Mouse (Mus musculus) heart, embryonic 11.5 days (tissue): ENCODE results near the gene AC131692.1. TPM values are rescaled to one million over a fixed set of nuclear protein-coding genes. Genes with fewer than 3 reads are reported as not detected.

Source experiments
- ATAC-seq: fragments of 200-750 bp; cut with Nextera tagmentation; replicated peaks from 2 replicates; pipeline ENCODE4 v1.8.0; 2017; ENCODE audit warnings: moderate library complexity; ENCODE audit not compliant: insufficient number of reproducible peaks, low FRiP score, low TSS enrichment
- H3K27ac ChIP-seq: fragments of 300-500 bp; sonication (generic); 2 replicates; pipeline ENCODE4 v1.5.1; 2014; ENCODE audit warnings: mild to moderate bottlenecking, low read depth, low read length
- H3K27me3 ChIP-seq: fragments of 300-500 bp; sonication (generic); 2 replicates; pipeline ENCODE4 v1.6.1; 2014; ENCODE audit warnings: mild to moderate bottlenecking, low read length, mixed read lengths; ENCODE audit not compliant: control insufficient read depth, insufficient read depth
- H3K36me3 ChIP-seq: fragments of 300-500 bp; sonication (generic); 2 replicates; pipeline ENCODE4 v1.6.1; 2014; ENCODE audit warnings: mild to moderate bottlenecking, low read length, moderate library complexity, mixed read lengths; ENCODE audit not compliant: control insufficient read depth, insufficient read depth
- H3K4me1 ChIP-seq: fragments of 300-500 bp; sonication (generic); 2 replicates; pipeline ENCODE4 v1.6.1; 2014; ENCODE audit warnings: low read length; ENCODE audit not compliant: control insufficient read depth, insufficient read depth
- H3K4me2 ChIP-seq: fragments of 300-500 bp; sonication (generic); 2 replicates; pipeline ENCODE4 v1.6.1; 2014; ENCODE audit warnings: mild to moderate bottlenecking, moderate library complexity
- H3K4me3 ChIP-seq: fragments of 300-500 bp; sonication (generic); 2 replicates; pipeline ENCODE4 v1.5.1; 2014; ENCODE audit warnings: low read depth, low read length
- H3K9ac ChIP-seq: fragments of 300-500 bp; sonication (generic); 2 replicates; pipeline ENCODE4 v1.6.1; 2014; ENCODE audit warnings: mild to moderate bottlenecking, low read depth, low read length, moderate library complexity
- H3K9me3 ChIP-seq: fragments of 300-500 bp; sonication (generic); replicated peaks from 2 replicates; pipeline ENCODE4 v1.6.1; 2016; ENCODE audit warnings: low read length; ENCODE audit not compliant: control insufficient read depth
- WGBS: fragments of 180-500 bp; shearing (Covaris S2); extraction: QIAGEN DNeasy Blood & Tissue Kit; methylation state at CpG from one replicate; pipeline ENCODE4 v1.1.7; 2014; ENCODE audit not compliant: insufficient replicate concordance; 5-methylcytosine and 5-hydroxymethylcytosine counted together
- polyA plus RNA-seq: library from polyadenylated mRNA; unstranded; fragments of >200 nt; fragmentation: Nextera tagmentation; extraction: Ambion mirVana; gene quantifications from 2 replicates; pipeline ENCODE4 v1.2.1, GENCODE M21; 2014

Gene AC131692.1
- polyA plus RNA-seq, 1 experiment from 2014 or later, result 1.0 TPM

DNA sequence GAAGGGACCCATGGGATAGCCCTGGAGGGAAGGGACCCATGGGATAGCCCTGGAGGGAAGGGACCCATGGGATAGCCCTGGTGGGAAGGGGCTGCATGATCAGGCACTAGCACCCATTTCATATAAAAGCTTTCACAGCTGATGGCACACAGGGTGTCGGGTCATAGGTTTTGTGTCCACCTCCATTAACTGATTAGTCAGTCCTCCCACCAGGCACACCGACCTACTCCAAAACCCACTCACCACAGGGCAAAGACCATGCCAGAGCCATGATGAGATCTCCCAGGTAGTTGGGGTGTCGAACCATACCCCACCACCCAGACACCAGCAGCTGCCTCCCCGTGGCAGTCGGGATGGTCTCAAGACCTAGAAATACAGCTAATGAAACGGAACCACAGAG, 31.1 kb upstream of the AC131692.1 start:
- Histone ChIP-seq H3K9me3 (no peaks in the 10 kb centered on the region), H3K9ac (no peak overlapping the region; the same call in 1 of the 2 replicates), H3K36me3 (no peaks in the 10 kb centered on the region), H3K4me2 (no peak overlapping the region), H3K27me3 (no peaks in the 10 kb centered on the region), H3K27ac (no peak overlapping the region), H3K4me1 (peaks cover 34% of the 10 kb centered on the region), H3K4me3 (no peak overlapping the region)
- WGBS, result 94% methylated on average over 6 of the region's 6 CpGs
- no peak for ATAC-seq

DNA sequence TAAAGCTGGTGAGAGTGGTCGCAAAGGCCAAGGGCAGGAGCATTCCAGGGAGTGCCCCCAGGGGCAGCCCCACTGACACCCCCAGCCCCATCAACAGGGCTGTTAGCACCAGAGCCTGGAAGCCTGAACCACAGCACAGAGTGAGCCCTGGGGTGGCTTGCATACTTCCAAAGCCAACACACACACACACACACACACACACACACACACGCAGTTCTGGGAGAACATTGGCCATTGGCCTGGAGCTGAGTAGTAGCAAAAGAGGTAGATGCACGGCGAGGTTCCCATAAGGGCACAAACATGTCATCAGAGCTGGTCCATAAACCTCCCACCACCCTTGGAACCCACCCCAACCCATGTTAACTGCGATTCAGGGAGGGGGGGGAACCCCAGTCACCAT, 27.6 kb upstream of the AC131692.1 start:
- H3K4me1 ChIP-seq, result peaks cover 31% of the 10 kb centered on the region
- 0 out of 2 replicates have a peak, but pooled peaks have one; percentile 0 for ATAC-seq
- no peak overlapping the region; the same call in 1 of the 2 replicates for H3K27ac ChIP-seq
- H3K4me3 ChIP-seq, result peak overlapping the region; percentile 52
- no peaks in the 10 kb centered on the region for H3K27me3 ChIP-seq
- 33% methylated on average over 5 of the region's 5 CpGs for WGBS
- H3K4me2 ChIP-seq, result peak overlapping the region; percentile 99
- peak overlapping the region; percentile 71 for H3K9ac ChIP-seq
- peaks cover 17% of the 10 kb centered on the region for H3K36me3 ChIP-seq
- H3K9me3 ChIP-seq, result no peaks in the 10 kb centered on the region

DNA sequence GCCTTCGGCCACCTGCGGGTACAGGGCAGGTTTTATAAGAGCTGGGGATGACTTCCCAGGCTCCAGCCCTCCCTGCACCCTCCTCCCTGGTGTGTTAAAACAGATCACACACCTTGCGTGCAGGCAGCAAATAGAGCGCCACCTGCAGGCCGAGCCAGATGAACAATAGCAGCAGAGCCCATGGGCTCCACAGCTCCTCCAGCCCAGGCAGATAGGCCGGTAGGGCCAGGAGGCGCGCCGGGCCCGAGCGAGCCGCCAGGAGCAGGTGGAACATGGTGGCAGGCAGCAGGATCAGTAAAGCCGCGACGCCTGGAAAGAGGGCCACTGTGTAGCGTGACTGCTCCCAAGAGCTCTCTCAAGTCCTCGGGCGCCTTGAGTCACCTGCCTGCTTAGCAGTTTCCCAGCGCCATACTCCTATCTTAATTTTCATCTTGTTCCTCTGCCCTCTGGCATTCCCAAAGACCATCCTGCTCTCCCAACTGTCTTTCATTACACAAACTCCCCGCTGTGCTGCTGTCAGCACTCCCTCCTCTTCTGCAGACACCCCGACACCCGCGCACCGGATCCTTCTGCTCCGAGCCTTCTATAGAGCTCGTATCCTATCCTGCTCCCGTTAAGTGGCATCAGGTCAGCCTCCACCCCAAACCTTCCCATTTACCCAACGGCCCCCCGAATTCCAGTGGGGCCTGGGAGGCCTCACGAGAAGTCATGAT, 27.1 kb upstream of the AC131692.1 start:
- Histone ChIP-seq H3K4me2 (peak overlapping the region; percentile 99), H3K36me3 (peaks cover 17% of the 10 kb centered on the region), H3K4me1 (peaks cover 25% of the 10 kb centered on the region), H3K9me3 (no peaks in the 10 kb centered on the region), H3K9ac (peak overlapping the region; percentile 71), H3K27ac (peak overlapping the region; percentile 57), H3K27me3 (no peaks in the 10 kb centered on the region), H3K4me3 (peak overlapping the region; percentile 52)
- 2% methylated on average over 30 of the region's 30 CpGs for WGBS
- ATAC-seq, result peak; percentile 43

DNA sequence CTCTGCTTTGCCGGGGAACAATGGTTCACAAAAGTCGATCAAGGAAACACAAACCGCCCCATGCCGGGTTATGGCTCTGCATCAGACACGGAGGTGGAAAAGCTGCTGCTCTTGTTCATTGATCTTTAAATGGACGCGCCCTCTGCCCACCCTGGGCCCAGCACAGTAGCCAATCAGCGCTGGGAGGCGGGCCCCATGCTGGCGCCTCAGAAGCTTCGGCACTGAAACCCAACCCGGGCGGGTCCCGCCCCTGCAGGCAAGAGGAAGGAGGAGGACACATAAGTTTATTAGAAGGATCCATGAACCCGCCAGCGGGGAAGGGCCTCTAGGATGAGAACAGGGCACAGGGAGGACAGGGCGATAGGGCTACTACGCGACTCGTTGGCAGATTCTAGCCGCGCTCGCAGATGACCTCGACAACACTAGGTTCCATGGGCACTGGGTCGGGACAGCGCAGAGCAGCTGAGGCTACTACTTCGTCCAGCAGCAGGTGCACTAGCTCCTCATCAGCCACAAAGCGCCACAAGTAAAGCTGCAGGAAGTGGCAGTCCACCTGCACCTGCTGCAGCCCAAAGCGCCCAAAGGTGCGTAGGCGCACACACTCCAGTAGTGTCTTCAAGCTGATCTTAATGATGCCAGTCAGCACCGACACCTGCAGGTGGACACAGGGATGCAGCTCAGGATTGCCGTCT, 26.3 kb upstream of the AC131692.1 start, which contains the start of gene Tm7sf2:
TSS of gene Tm7sf2 (minus strand) at position 650 of the 692 bp plus-strand sequence.
- no peaks in the 10 kb centered on the region for H3K27me3 ChIP-seq
- peak within 1 kb of the TSS; percentile 52 for H3K4me3 ChIP-seq
- ATAC-seq, result peak; percentile 84
- WGBS, result 13% methylated on average over 33 of the region's 33 CpGs
- H3K27ac ChIP-seq, result peak within 1 kb of the TSS; percentile 57
- no peaks in the 10 kb centered on the region for H3K9me3 ChIP-seq
- peak within 1 kb of the TSS; percentile 71 for H3K9ac ChIP-seq
- H3K36me3 ChIP-seq, result peaks cover 17% of the 10 kb centered on the region
- peak within 1 kb of the TSS; percentile 99 for H3K4me2 ChIP-seq
- peaks cover 18% of the 10 kb centered on the region for H3K4me1 ChIP-seq

DNA sequence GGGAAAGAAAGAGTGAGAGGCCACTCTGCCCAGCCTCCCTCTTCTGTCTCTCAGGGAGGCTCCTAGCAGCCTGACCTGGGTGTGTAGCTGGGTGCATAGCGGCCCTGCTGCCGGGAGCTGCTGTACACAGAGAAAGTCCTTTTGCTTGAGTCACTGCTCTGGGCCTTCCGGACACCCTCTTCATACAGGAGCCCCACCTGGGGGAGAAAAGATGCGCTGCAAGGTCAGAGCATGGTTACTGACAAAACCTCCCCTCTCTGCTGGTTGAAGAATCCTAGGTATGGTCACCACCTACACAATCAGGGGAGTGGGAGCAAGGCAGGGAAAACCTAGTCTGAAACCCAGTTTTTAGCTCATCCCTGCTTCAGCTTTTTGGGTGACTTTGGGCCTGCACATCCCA, 25.3 kb upstream of the AC131692.1 start:
- Histone ChIP-seq H3K4me1 (peaks cover 18% of the 10 kb centered on the region), H3K27me3 (no peaks in the 10 kb centered on the region), H3K36me3 (peaks cover 17% of the 10 kb centered on the region), H3K9me3 (no peaks in the 10 kb centered on the region), H3K9ac (no peak overlapping the region), H3K27ac (no peak overlapping the region), H3K4me2 (no peak overlapping the region), H3K4me3 (no peak overlapping the region)
- no peak for ATAC-seq
- WGBS, result 75% methylated on average over 4 of the region's 4 CpGs

DNA sequence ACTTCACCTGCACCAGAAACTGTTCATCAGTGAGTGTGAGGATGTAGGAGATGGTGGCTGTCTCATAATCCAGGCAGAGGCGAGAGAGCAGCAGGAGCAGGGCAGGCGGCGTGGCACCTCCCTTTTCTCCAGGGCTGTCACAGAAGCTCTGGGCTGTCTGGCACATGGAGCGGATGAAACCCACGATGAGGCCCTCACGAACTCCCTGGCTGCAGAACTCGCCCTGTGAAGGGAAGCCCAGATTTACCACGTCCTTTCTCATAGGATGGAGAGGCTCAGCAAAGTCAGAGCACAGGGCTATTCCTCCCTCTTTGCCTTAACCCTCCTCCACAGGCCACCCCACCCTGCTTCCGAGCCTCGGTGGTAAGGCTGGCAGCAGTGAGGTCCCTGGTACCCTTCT, 24.4 kb upstream of the AC131692.1 start:
- Histone ChIP-seq H3K9me3 (no peaks in the 10 kb centered on the region), H3K4me3 (no peak overlapping the region), H3K4me1 (peaks cover 18% of the 10 kb centered on the region), H3K4me2 (no peak overlapping the region), H3K36me3 (peaks cover 17% of the 10 kb centered on the region), H3K27me3 (no peaks in the 10 kb centered on the region), H3K27ac (no peak overlapping the region), H3K9ac (no peak overlapping the region)
- 87% methylated on average over 10 of the region's 10 CpGs for WGBS
- no peak for ATAC-seq

DNA sequence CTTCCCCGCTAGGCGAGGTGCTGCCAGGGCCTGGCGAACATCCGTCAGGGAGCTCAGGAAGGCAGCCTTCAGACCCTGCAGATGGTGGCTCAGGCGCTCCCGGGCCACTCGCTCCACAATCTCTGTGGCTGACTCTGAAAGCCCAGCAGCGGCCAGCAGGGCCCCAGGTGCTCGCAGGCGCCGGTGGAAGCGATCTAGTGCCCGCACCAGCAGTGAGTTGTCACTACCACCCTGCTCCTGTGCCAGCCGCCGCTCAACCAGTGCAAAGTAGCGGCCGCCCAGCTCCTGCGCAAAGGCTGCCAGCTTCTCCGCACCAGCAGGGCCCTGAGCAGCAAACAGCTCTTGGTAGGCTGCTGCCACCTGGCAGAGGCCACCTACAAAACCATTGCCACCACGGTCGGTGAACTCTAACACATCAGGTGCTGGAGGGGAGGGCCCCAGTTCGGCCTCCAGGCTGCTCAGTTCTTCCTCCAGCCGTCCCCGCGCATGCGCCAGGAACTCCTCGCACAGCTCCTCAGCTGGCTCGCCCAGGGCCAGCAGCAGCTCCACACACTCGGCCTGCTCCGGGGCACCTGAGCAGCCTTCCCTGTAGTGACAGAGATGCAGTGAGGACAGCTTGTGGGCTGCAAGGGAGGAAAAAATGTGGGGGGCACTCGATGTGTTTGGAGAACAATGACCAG, 23.5 kb upstream of the AC131692.1 start:
- no peak overlapping the region for H3K4me2 ChIP-seq
- H3K9me3 ChIP-seq, result no peaks in the 10 kb centered on the region
- H3K9ac ChIP-seq, result no peak overlapping the region
- H3K27me3 ChIP-seq, result no peaks in the 10 kb centered on the region
- 85% methylated on average over 31 of the region's 31 CpGs for WGBS
- peaks cover 18% of the 10 kb centered on the region for H3K4me1 ChIP-seq
- H3K27ac ChIP-seq, result no peak overlapping the region
- ATAC-seq, result no peak
- peaks cover 17% of the 10 kb centered on the region for H3K36me3 ChIP-seq
- H3K4me3 ChIP-seq, result no peak overlapping the region

DNA sequence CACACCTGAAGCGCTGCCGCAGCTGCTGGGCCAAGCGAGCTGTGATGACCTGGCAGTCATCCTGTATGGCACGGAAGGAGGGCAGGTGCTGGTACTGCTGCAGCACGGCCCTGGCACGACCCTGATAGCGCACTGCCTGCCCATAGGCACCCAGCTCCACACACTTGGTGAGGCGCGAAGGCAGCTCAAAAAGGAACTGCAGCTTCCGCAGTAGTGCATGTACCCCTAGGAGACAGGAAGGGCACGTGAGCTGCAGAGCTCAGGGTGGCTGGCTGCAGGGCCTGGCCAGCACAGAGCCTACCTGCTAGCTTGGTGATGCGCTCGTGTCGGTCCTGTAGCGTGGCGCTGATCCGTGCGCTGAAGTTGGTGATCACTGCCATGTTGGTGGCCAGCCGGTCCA, 23.0 kb upstream of the AC131692.1 start:
- H3K36me3 ChIP-seq, result peaks cover 17% of the 10 kb centered on the region
- H3K9me3 ChIP-seq, result no peaks in the 10 kb centered on the region
- H3K27me3 ChIP-seq, result no peaks in the 10 kb centered on the region
- peaks cover 22% of the 10 kb centered on the region for H3K4me1 ChIP-seq
- no peak overlapping the region for H3K4me2 ChIP-seq
- H3K4me3 ChIP-seq, result no peak overlapping the region
- H3K9ac ChIP-seq, result no peak overlapping the region
- ATAC-seq, result no peak
- H3K27ac ChIP-seq, result no peak overlapping the region
- 89% methylated on average over 19 of the region's 19 CpGs for WGBS
